In the genomic region with DNA sequence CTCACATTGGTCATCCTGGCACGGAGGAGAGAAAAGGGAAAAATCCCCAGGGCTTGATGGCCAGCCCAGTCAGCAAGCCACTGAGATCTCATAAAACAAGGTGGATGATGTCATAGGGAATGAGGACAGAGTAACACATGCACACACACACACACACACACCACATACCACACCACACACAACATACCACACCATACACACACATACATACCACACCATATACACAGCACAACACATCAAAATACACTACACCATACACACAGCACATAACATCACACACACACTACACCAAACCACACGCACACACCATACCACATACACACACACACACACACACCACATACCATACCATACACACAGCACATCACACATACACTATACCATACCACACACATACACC, we compare ENCODE assay signal across 22 mouse cellular contexts.
DNase-seq lines count a peak whose midpoint lies in the region; ATAC-seq lines count a peak whose summit lies in the region.
"Had no signal": no experiment of that assay in that cellular context is flagged by ENCODE, and none has a peak within 500 bp of the region (broad histone marks: within the 10 kb centered on the region; RNA-seq: fewer than 3 reads in every experiment).

No protein-coding gene starts in this region.

- H3K9me3 ChIP-seq in forebrain, embryonic 12.5 days = no peaks in the 10 kb centered on the region
- no peaks in the 10 kb centered on the region for H3K9me3 ChIP-seq in forebrain, embryonic 10.5 days
- H3K9me3 ChIP-seq in hindbrain, embryonic 12.5 days (replicated peaks) = no peaks in the 10 kb centered on the region
- no peaks in the 10 kb centered on the region for H3K9me3 ChIP-seq in hindbrain, embryonic 16.5 days (ENCODE audit: control insufficient read depth, low read length)
- no peaks in the 10 kb centered on the region for H3K9me3 ChIP-seq in midbrain, embryonic 11.5 days (ENCODE audit: control insufficient read depth, low read length)
- no peaks in the 10 kb centered on the region for H3K9me3 ChIP-seq in midbrain, embryonic 15.5 days
- no peaks in the 10 kb centered on the region for H3K9me3 ChIP-seq in embryonic facial prominence, embryonic 13.5 days
- H3K9me3 ChIP-seq: heart, embryonic 15.5 days; liver, embryonic 15.5 days had no signal

- H3K9ac ChIP-seq in forebrain, embryonic 12.5 days = no peak overlapping the region
- H3K9ac ChIP-seq in hindbrain, embryonic 12.5 days = no peak overlapping the region
- no peak overlapping the region for H3K9ac ChIP-seq in hindbrain, embryonic 16.5 days (ENCODE audit: low read depth, low read length)
- no peak overlapping the region for H3K9ac ChIP-seq in midbrain, embryonic 11.5 days (ENCODE audit: low read length)
- H3K9ac ChIP-seq in midbrain, embryonic 15.5 days = no peak overlapping the region
- no peak overlapping the region for H3K9ac ChIP-seq in embryonic facial prominence, embryonic 13.5 days
- H3K9ac ChIP-seq: heart, embryonic 15.5 days; liver, embryonic 15.5 days had no signal

- no peak overlapping the region for H3K4me2 ChIP-seq in forebrain, embryonic 12.5 days
- no peak overlapping the region for H3K4me2 ChIP-seq in hindbrain, embryonic 12.5 days (replicated peaks)
- H3K4me2 ChIP-seq in hindbrain, embryonic 16.5 days (ENCODE audit: low read length) = no peak overlapping the region
- H3K4me2 ChIP-seq in midbrain, embryonic 11.5 days = no peak overlapping the region
- no peak overlapping the region for H3K4me2 ChIP-seq in midbrain, embryonic 15.5 days
- no peak overlapping the region for H3K4me2 ChIP-seq in embryonic facial prominence, embryonic 13.5 days
- H3K4me2 ChIP-seq: heart, embryonic 15.5 days; liver, embryonic 15.5 days had no signal

- 66% methylated on average over 2 of the region's 2 CpGs for WGBS in forebrain, embryonic 12.5 days
- WGBS in forebrain, embryonic 10.5 days = 93% methylated on average over 2 of the region's 2 CpGs
- WGBS in hindbrain, embryonic 12.5 days = 65% methylated on average over 2 of the region's 2 CpGs
- 89% methylated on average over 2 of the region's 2 CpGs for WGBS in hindbrain, embryonic 16.5 days
- WGBS in midbrain, embryonic 11.5 days = 82% methylated on average over 2 of the region's 2 CpGs
- WGBS in midbrain, embryonic 15.5 days = 79% methylated on average over 2 of the region's 2 CpGs
- WGBS in embryonic facial prominence, embryonic 13.5 days = 84% methylated on average over 2 of the region's 2 CpGs

- peak; percentile 23; the same call in 1 of the 2 replicates for ATAC-seq in forebrain, embryonic 12.5 days (ENCODE audit: low FRiP score)
- peak; percentile 38; the same call in 1 of the 2 replicates for ATAC-seq in hindbrain, embryonic 12.5 days (ENCODE audit: low FRiP score)
- no peak for ATAC-seq in hindbrain, embryonic 16.5 days
- ATAC-seq in midbrain, embryonic 11.5 days (ENCODE audit: low FRiP score) = peak; percentile 42; the same call in 1 of the 2 replicates
- no peak for ATAC-seq in midbrain, embryonic 15.5 days (replicated peaks)
- no peak for ATAC-seq in embryonic facial prominence, embryonic 13.5 days (ENCODE audit: insufficient number of reproducible peaks, insufficient read depth, low FRiP score, low TSS enrichment, low read depth)
- ATAC-seq: lung, postnatal 0 days had no signal

- DNase-seq in forebrain, embryonic 10.5 days (ENCODE audit: extremely low spot score, low spot score) = no peak
- DNase-seq in midbrain, embryonic 11.5 days (ENCODE audit: low spot score, missing footprints) = no peak
- DNase-seq in frontal cortex, adult 2 months (ENCODE audit: extremely low spot score in 1 of 2, low spot score in 1 of 2) = no peak
- DNase-seq: adrenal gland, postnatal 10 days; cerebellum, adult 2 months; cerebellum, postnatal 25 days; embryo, embryonic 11 days; gastrocnemius, postnatal 36 days; heart, adult 2 months; kidney, adult 8-10 months; kidney, postnatal 10 days; liver had no signal

- H3K4me3 ChIP-seq in forebrain, embryonic 12.5 days (replicated peaks) = no peak overlapping the region
- H3K4me3 ChIP-seq in forebrain, embryonic 10.5 days = no peak overlapping the region
- H3K4me3 ChIP-seq in hindbrain, embryonic 12.5 days = no peak overlapping the region
- H3K4me3 ChIP-seq in hindbrain, embryonic 16.5 days (ENCODE audit: low read length) = no peak overlapping the region
- H3K4me3 ChIP-seq in midbrain, embryonic 11.5 days (ENCODE audit: low read depth, low read length) = no peak overlapping the region
- no peak overlapping the region for H3K4me3 ChIP-seq in midbrain, embryonic 15.5 days
- H3K4me3 ChIP-seq in embryonic facial prominence, embryonic 13.5 days = no peak overlapping the region
- H3K4me3 ChIP-seq: heart, adult 2 months; heart, embryonic 15.5 days; left cerebral cortex, adult 2 months; liver, embryonic 15.5 days had no signal

- no peaks in the 10 kb centered on the region for H3K36me3 ChIP-seq in forebrain, embryonic 12.5 days (replicated peaks)
- H3K36me3 ChIP-seq in forebrain, embryonic 10.5 days (replicated peaks) = no peaks in the 10 kb centered on the region
- H3K36me3 ChIP-seq in hindbrain, embryonic 12.5 days = no peaks in the 10 kb centered on the region
- no peaks in the 10 kb centered on the region for H3K36me3 ChIP-seq in hindbrain, embryonic 16.5 days (ENCODE audit: control insufficient read depth, insufficient read depth, low read length)
- no peaks in the 10 kb centered on the region for H3K36me3 ChIP-seq in midbrain, embryonic 11.5 days (ENCODE audit: control insufficient read depth, insufficient read depth, low read length)
- no peaks in the 10 kb centered on the region for H3K36me3 ChIP-seq in midbrain, embryonic 15.5 days (replicated peaks)
- no peaks in the 10 kb centered on the region for H3K36me3 ChIP-seq in embryonic facial prominence, embryonic 13.5 days
- H3K36me3 ChIP-seq: heart, embryonic 15.5 days; liver, embryonic 15.5 days had no signal

- peaks cover 35% of the 10 kb centered on the region for H3K4me1 ChIP-seq in forebrain, embryonic 12.5 days
- H3K4me1 ChIP-seq in forebrain, embryonic 10.5 days = peaks cover 44% of the 10 kb centered on the region
- H3K4me1 ChIP-seq in hindbrain, embryonic 12.5 days = peaks cover 23% of the 10 kb centered on the region
- H3K4me1 ChIP-seq in hindbrain, embryonic 16.5 days (ENCODE audit: control insufficient read depth, insufficient read depth, low read depth, low read length) = peaks cover 8% of the 10 kb centered on the region
- peaks cover 5% of the 10 kb centered on the region; the same call in 1 of the 2 replicates for H3K4me1 ChIP-seq in midbrain, embryonic 11.5 days (ENCODE audit: control insufficient read depth, insufficient read depth, low read length)
- peaks cover 17% of the 10 kb centered on the region for H3K4me1 ChIP-seq in midbrain, embryonic 15.5 days
- peaks cover 40% of the 10 kb centered on the region for H3K4me1 ChIP-seq in embryonic facial prominence, embryonic 13.5 days
- H3K4me1 ChIP-seq: heart, embryonic 15.5 days; liver, embryonic 15.5 days had no signal

- peak overlapping the region; percentile 25; the same call in 1 of the 2 replicates for H3K27ac ChIP-seq in forebrain, embryonic 12.5 days
- H3K27ac ChIP-seq in forebrain, embryonic 10.5 days = no peak overlapping the region
- H3K27ac ChIP-seq in hindbrain, embryonic 12.5 days = no peak overlapping the region
- no peak overlapping the region for H3K27ac ChIP-seq in hindbrain, embryonic 16.5 days (ENCODE audit: low read depth, low read length)
- H3K27ac ChIP-seq in midbrain, embryonic 11.5 days (ENCODE audit: low read depth, low read length) = no peak overlapping the region
- H3K27ac ChIP-seq in midbrain, embryonic 15.5 days = no peak overlapping the region
- H3K27ac ChIP-seq in embryonic facial prominence, embryonic 13.5 days = peak overlapping the region; percentile 8
- H3K27ac ChIP-seq: heart, adult 2 months; heart, embryonic 15.5 days; left cerebral cortex, adult 2 months; liver, embryonic 15.5 days; macrophage had no signal

- H3K27me3 ChIP-seq in forebrain, embryonic 12.5 days = 0 out of 2 replicates have a peak, but pooled peaks cover 6% of the 10 kb centered on the region
- H3K27me3 ChIP-seq in forebrain, embryonic 10.5 days (ENCODE audit: poor library complexity, severe bottlenecking) = no peaks in the 10 kb centered on the region
- no peaks in the 10 kb centered on the region for H3K27me3 ChIP-seq in hindbrain, embryonic 12.5 days
- H3K27me3 ChIP-seq in hindbrain, embryonic 16.5 days (replicated peaks; ENCODE audit: control insufficient read depth, insufficient read depth, low read length) = no peaks in the 10 kb centered on the region
- H3K27me3 ChIP-seq in midbrain, embryonic 11.5 days (ENCODE audit: control insufficient read depth, insufficient read depth, low read length) = no peaks in the 10 kb centered on the region
- H3K27me3 ChIP-seq in midbrain, embryonic 15.5 days (replicated peaks) = no peaks in the 10 kb centered on the region
- no peaks in the 10 kb centered on the region for H3K27me3 ChIP-seq in embryonic facial prominence, embryonic 13.5 days
- H3K27me3 ChIP-seq: heart, embryonic 15.5 days; liver, embryonic 15.5 days had no signal

Comparison
In these comparisons a context has a peak if more than half of its experiments do, and no peak if none do; other contexts are left out.
1. ATAC-seq: peak in forebrain, embryonic 12.5 days (single experiment), hindbrain, embryonic 12.5 days (single experiment) and midbrain, embryonic 11.5 days (single experiment); none in hindbrain, embryonic 16.5 days (single experiment), midbrain, embryonic 15.5 days (single experiment) and embryonic facial prominence, embryonic 13.5 days (single experiment).
2. H3K27ac ChIP-seq: peak in forebrain, embryonic 12.5 days (single experiment) and embryonic facial prominence, embryonic 13.5 days (single experiment); none in forebrain, embryonic 10.5 days (single experiment), hindbrain, embryonic 12.5 days (single experiment), hindbrain, embryonic 16.5 days (single experiment), midbrain, embryonic 11.5 days (single experiment) and midbrain, embryonic 15.5 days (single experiment).